Mouse (Mus musculus): ENCODE results near the gene Ccr4. TPM values are rescaled to one million over a fixed set of nuclear protein-coding genes. Genes with fewer than 3 reads are reported as not detected.

Ccr4 gene
- polyA plus RNA-seq, 1 experiment from 2014 or later = 0.14 TPM

DNA sequence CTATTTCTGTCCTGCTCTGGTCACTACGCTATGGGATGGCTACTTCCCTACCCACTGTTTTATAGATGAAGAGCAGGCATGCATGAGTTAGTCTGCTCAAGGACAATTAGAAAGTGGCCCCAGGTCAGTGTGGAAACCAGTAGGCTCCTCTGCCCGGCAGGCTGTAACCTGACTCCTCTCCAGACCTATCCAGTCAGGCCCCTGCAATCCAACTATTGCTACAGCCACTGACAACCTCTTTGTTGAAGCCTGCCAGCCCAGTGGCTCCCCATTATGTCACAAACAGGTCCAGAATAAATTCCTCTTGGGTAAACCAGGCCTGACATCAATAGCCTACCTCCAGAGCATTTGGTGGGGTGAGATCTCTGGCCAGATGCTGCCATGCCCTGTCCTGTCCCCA is 31.9 kb upstream of the Ccr4 start:
- ATAC-seq (ENCODE audit: insufficient number of reproducible peaks, insufficient read depth, low FRiP score, low TSS enrichment, low read depth) = no peak
- 28% methylated on average over 2 of the region's 2 CpGs for WGBS
- H3K9me3 ChIP-seq = no peaks in the 10 kb centered on the region
- H3K4me2 ChIP-seq = no peak overlapping the region
- H3K4me3 ChIP-seq = no peak overlapping the region
- no peak overlapping the region for H3K9ac ChIP-seq
- peaks cover 19% of the 10 kb centered on the region for H3K4me1 ChIP-seq
- H3K27ac ChIP-seq = no peak overlapping the region
- no peaks in the 10 kb centered on the region for H3K36me3 ChIP-seq
- H3K27me3 ChIP-seq = no peaks in the 10 kb centered on the region

GRCm38 (mm10) chr9:114534747-114535517 is 30.2 kb upstream of the Ccr4 start:
- H3K9ac ChIP-seq = no peak overlapping the region
- H3K9me3 ChIP-seq = no peaks in the 10 kb centered on the region
- WGBS = 81% methylated on average over 9 of the region's 9 CpGs
- H3K4me1 ChIP-seq = peaks cover 32% of the 10 kb centered on the region
- no peak overlapping the region for H3K27ac ChIP-seq
- H3K4me3 ChIP-seq = no peak overlapping the region
- H3K36me3 ChIP-seq = no peaks in the 10 kb centered on the region
- no peak overlapping the region for H3K4me2 ChIP-seq
- no peak for ATAC-seq (ENCODE audit: insufficient number of reproducible peaks, insufficient read depth, low FRiP score, low TSS enrichment, low read depth)
- no peaks in the 10 kb centered on the region for H3K27me3 ChIP-seq

DNA sequence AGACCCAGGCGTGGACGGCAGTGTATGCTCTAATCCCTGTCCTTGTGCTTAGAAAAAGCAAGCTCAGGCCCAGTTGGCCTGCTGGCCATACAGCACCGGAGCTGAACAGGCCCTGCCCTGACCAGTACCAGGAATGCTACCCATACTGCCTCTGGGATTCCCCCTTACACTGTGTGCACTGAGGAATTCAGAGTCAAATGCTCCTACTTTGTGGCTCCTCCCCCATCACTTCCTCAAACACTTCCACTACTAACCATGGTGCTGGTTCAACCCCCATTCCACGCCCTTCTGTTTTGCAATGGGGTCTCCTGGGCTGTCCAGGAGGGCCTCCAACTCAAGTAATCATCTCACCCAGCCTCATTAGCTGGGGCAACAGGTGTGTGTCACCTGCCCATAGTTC is 29.1 kb upstream of the Ccr4 start:
- Histone ChIP-seq H3K9me3 (no peaks in the 10 kb centered on the region), H3K9ac (no peak overlapping the region), H3K4me2 (no peak overlapping the region), H3K36me3 (no peaks in the 10 kb centered on the region), H3K27ac (no peak overlapping the region), H3K27me3 (no peaks in the 10 kb centered on the region), H3K4me1 (peaks cover 28% of the 10 kb centered on the region), H3K4me3 (no peak overlapping the region)
- 77% methylated on average over 4 of the region's 4 CpGs for WGBS
- ATAC-seq (ENCODE audit: insufficient number of reproducible peaks, insufficient read depth, low FRiP score, low TSS enrichment, low read depth) = no peak

DNA sequence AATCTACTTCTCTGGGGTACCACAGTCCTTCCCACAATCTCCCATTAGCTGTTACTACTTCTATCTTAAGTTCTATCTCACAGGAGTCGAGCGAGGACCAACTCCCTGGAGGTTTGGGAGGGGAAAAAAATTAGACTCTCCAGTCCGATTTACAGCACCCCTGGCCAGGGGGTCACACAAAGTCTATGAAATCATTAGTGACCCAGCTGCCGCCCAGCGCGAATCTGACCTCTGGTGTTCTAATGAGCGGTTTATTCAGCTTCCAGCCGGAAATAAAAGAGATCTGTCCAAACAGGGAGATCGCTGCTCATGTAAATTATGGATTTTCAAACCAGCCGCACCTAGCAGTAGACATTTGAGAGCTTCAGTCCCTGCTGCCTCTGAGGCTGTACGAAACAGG is 26.6 kb upstream of the Ccr4 start:
- no peaks in the 10 kb centered on the region for H3K9me3 ChIP-seq
- peaks cover 36% of the 10 kb centered on the region for H3K4me1 ChIP-seq
- no peaks in the 10 kb centered on the region for H3K27me3 ChIP-seq
- no peak overlapping the region for H3K27ac ChIP-seq
- H3K4me3 ChIP-seq = no peak overlapping the region
- no peak for ATAC-seq (ENCODE audit: insufficient number of reproducible peaks, insufficient read depth, low FRiP score, low TSS enrichment, low read depth)
- peak overlapping the region; percentile 18; the same call in 1 of the 2 replicates for H3K4me2 ChIP-seq
- H3K9ac ChIP-seq = no peak overlapping the region
- 23% methylated on average over 11 of the region's 11 CpGs for whole genome bisulfite sequencing
- H3K36me3 ChIP-seq = no peaks in the 10 kb centered on the region

- 0 out of 2 replicates have a peak overlapping the region, but pooled peaks have one; percentile 33 for H3K27ac ChIP-seq
- H3K4me2 ChIP-seq = no peak overlapping the region
- no peaks in the 10 kb centered on the region for H3K36me3 ChIP-seq
- H3K27me3 ChIP-seq = no peaks in the 10 kb centered on the region
- no peak overlapping the region for H3K9ac ChIP-seq
- H3K4me3 ChIP-seq = no peak overlapping the region
- peaks cover 44% of the 10 kb centered on the region for H3K4me1 ChIP-seq
- no peaks in the 10 kb centered on the region for H3K9me3 ChIP-seq
- WGBS = 38% methylated on average over 9 of the region's 9 CpGs
- ATAC-seq (ENCODE audit: insufficient number of reproducible peaks, insufficient read depth, low FRiP score, low TSS enrichment, low read depth) = no peak
Measured at GRCm38 (mm10) chr9:114528680-114529048, 23.9 kb upstream of the Ccr4 start.

- H3K27me3 ChIP-seq = no peaks in the 10 kb centered on the region
- H3K27ac ChIP-seq = peak overlapping the region; percentile 33; the same call in 1 of the 2 replicates
- 0 out of 2 replicates have a peak overlapping the region, but pooled peaks have one; percentile 12 for H3K4me3 ChIP-seq
- no peaks in the 10 kb centered on the region for H3K36me3 ChIP-seq
- H3K4me1 ChIP-seq = peaks cover 44% of the 10 kb centered on the region
- peak overlapping the region; percentile 32; the same call in 1 of the 2 replicates for H3K9ac ChIP-seq
- no peaks in the 10 kb centered on the region for H3K9me3 ChIP-seq
- peak; percentile 54; the same call in 1 of the 2 replicates for ATAC-seq (ENCODE audit: insufficient number of reproducible peaks, insufficient read depth, low FRiP score, low TSS enrichment, low read depth)
- 12% methylated on average over 16 of the region's 17 CpGs for WGBS
- H3K4me2 ChIP-seq = peak overlapping the region; percentile 45
Measured at GRCm38 (mm10) chr9:114527992-114528679, 23.4 kb upstream of the Ccr4 start.

GRCm38 (mm10) chr9:114527085-114527484 is 22.4 kb upstream of the Ccr4 start:
- no peaks in the 10 kb centered on the region for H3K36me3 ChIP-seq
- ATAC-seq (ENCODE audit: insufficient number of reproducible peaks, insufficient read depth, low FRiP score, low TSS enrichment, low read depth) = no peak
- peak overlapping the region; percentile 54 for H3K4me2 ChIP-seq
- H3K4me1 ChIP-seq = peaks cover 44% of the 10 kb centered on the region
- H3K27ac ChIP-seq = no peak overlapping the region
- H3K9ac ChIP-seq = peak overlapping the region; percentile 17; the same call in 1 of the 2 replicates
- H3K4me3 ChIP-seq = peak overlapping the region; percentile 18; the same call in 1 of the 2 replicates
- no peaks in the 10 kb centered on the region for H3K9me3 ChIP-seq
- no peaks in the 10 kb centered on the region for H3K27me3 ChIP-seq
- 3% methylated on average over 16 of the region's 16 CpGs for WGBS

DNA sequence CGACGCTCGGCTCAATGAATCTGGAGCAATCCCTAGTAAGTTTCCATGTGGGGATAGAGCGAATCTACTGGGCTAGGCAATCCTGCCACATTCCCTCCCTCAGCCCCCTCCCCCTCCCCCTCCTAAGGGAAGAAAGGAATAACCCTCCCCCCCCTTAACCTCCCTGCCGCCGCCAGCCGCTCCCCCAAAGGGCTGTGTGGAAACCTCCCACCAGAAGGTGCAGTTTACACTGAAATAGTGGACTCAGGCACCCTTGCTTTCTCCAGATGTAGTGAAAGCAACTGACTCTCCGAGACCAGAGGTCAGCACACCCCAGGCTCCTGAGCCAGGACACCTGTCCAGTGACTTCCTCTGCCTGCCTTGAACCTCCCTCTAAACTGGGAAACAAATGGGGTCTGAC is 21.9 kb upstream of the Ccr4 start:
- no peaks in the 10 kb centered on the region for H3K9me3 ChIP-seq
- peaks cover 41% of the 10 kb centered on the region for H3K4me1 ChIP-seq
- H3K36me3 ChIP-seq = no peaks in the 10 kb centered on the region
- H3K9ac ChIP-seq = peak overlapping the region; percentile 17; the same call in 1 of the 2 replicates
- H3K27me3 ChIP-seq = no peaks in the 10 kb centered on the region
- no peak for ATAC-seq (ENCODE audit: insufficient number of reproducible peaks, insufficient read depth, low FRiP score, low TSS enrichment, low read depth)
- 0 out of 2 replicates have a peak overlapping the region, but pooled peaks have one; percentile 51 for H3K27ac ChIP-seq
- WGBS = 6% methylated on average over 8 of the region's 8 CpGs
- peak overlapping the region; percentile 18 for H3K4me3 ChIP-seq
- peak overlapping the region; percentile 54 for H3K4me2 ChIP-seq

GRCm38 (mm10) chr9:114525891-114526290 is 21.2 kb upstream of the Ccr4 start:
- no peak overlapping the region for H3K4me3 ChIP-seq
- peak overlapping the region; percentile 54 for H3K4me2 ChIP-seq
- WGBS = 5% methylated on average over 8 of the region's 8 CpGs
- H3K27ac ChIP-seq = peak overlapping the region; percentile 51; the same call in 1 of the 2 replicates
- ATAC-seq (ENCODE audit: insufficient number of reproducible peaks, insufficient read depth, low FRiP score, low TSS enrichment, low read depth) = no peak
- H3K4me1 ChIP-seq = peaks cover 34% of the 10 kb centered on the region
- no peak overlapping the region for H3K9ac ChIP-seq
- no peaks in the 10 kb centered on the region for H3K9me3 ChIP-seq
- H3K27me3 ChIP-seq = no peaks in the 10 kb centered on the region
- H3K36me3 ChIP-seq = no peaks in the 10 kb centered on the region

DNA sequence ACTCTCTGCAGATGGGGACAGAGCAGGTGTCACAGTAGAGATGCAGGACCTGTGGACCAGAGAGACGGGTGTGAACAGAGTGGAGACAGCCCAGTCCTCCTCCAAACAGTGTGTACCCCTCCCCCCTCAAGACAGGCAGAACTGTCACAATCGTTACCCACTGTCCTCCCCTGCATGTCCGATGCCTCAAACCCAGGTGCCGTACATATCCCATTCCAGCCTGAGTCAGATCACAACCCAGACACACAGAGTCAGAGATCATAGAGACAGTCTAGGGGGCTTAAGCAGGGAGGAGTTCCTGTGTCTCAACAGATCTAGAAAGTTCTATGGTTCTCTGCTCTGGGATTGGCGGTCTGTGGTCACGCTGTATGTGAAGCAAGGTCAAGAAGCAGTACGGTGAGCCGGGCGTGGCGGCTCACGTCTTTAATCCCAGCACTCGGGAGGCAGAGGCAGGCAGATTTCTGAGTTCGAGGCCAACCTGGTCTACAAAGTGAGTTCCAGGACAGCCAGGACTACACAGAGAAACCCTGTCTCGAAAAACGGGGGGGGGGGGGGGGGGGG is 20.4 kb upstream of the Ccr4 start:
- H3K27me3 ChIP-seq = no peaks in the 10 kb centered on the region
- no peak overlapping the region for H3K4me3 ChIP-seq
- H3K36me3 ChIP-seq = no peaks in the 10 kb centered on the region
- H3K4me2 ChIP-seq = no peak overlapping the region
- H3K9ac ChIP-seq = no peak overlapping the region
- H3K4me1 ChIP-seq = peaks cover 28% of the 10 kb centered on the region
- H3K27ac ChIP-seq = no peak overlapping the region
- H3K9me3 ChIP-seq = no peaks in the 10 kb centered on the region
- 93% methylated on average over 13 of the region's 15 CpGs for WGBS
- no peak for ATAC-seq (ENCODE audit: insufficient number of reproducible peaks, insufficient read depth, low FRiP score, low TSS enrichment, low read depth)

- Histone ChIP-seq H3K36me3 (no peaks in the 10 kb centered on the region), H3K27me3 (no peaks in the 10 kb centered on the region), H3K4me1 (peaks cover 18% of the 10 kb centered on the region), H3K27ac (no peak overlapping the region), H3K4me2 (no peak overlapping the region), H3K4me3 (no peak overlapping the region), H3K9ac (no peak overlapping the region), H3K9me3 (no peaks in the 10 kb centered on the region)
- 88% methylated on average over 9 of the region's 9 CpGs for WGBS
- ATAC-seq (ENCODE audit: insufficient number of reproducible peaks, insufficient read depth, low FRiP score, low TSS enrichment, low read depth) = no peak
Measured at GRCm38 (mm10) chr9:114522501-114522900, 17.8 kb upstream of the Ccr4 start.

Data from embryonic facial prominence, embryonic 13.5 days (tissue).